Mouse (Mus musculus): ENCODE measurements around the gene Ube2r2.

DNA sequence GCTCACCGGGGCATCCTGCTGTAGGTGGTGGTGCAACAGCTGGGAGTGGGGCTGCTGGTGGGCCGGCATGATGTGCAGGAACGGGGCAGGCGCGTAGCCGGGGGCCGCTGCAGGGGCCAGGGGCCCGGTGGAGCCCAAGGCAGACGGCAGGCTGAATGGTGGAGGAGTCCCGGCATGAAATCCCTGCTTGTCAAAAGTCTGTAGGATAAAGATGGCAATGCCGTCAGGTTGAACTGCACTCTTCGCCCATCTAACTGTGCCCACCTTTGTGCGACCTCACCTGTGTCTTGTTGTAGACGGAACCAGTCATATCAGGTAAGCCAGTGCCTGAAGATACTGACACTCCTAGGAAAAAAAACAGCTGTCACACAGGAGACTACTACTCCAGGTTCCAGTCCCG, 59.8 kb downstream of the Ube2r2 start:
- TF ChIP-seq POLR2A (IDR thresholded peaks at IDR 0.05; ENCODE audit: insufficient read length, low read depth) (no peak), POLR2AphosphoS2 (IDR thresholded peaks at IDR 0.05; ENCODE audit: insufficient read length, low read depth) (peak; percentile 13), MAX (IDR thresholded peaks at IDR 0.05; ENCODE audit: low read depth) (no peak), TCF12 (IDR thresholded peaks at IDR 0.05; ENCODE audit: insufficient read depth, poor library complexity, severe bottlenecking) (no peak), E2F4 (IDR thresholded peaks at IDR 0.05; ENCODE audit: insufficient read depth) (no peak), MYOG (IDR thresholded peaks at IDR 0.05; ENCODE audit: control insufficient read depth in 1 of 3, insufficient read depth in 1 of 3, insufficient read length in 2 of 3, low read depth in 2 of 3) (no peak), CEBPB (IDR thresholded peaks at IDR 0.05; ENCODE audit: insufficient read depth, poor library complexity, severe bottlenecking) (no peak), USF1 (IDR thresholded peaks at IDR 0.05; ENCODE audit: low read depth) (no peak), MYOD1 (IDR thresholded peaks at IDR 0.05; ENCODE audit: control insufficient read depth in 1 of 3, insufficient read length in 2 of 3, low read depth in 2 of 3) (no peak), TCF3 (IDR thresholded peaks at IDR 0.05; ENCODE audit: insufficient read length, low read depth) (no peak), SRF (IDR thresholded peaks at IDR 0.05; ENCODE audit: control insufficient read depth, insufficient read length, low read depth) (no peak), REST (IDR thresholded peaks at IDR 0.05; ENCODE audit: insufficient read depth, insufficient read length) (no peak)

All from myocyte (in vitro differentiated cells).